Mouse (Mus musculus) testis, adult 2 months (tissue): Measurements from ENCODE around the gene Phrf1.

Experiments used
- CTCF ChIP-seq: fragments of 200-500 bp; IDR thresholded peaks from 2 replicates; pipeline ENCODE4 v1.5.1; 2012; ENCODE audit warnings: low read depth, mild to moderate bottlenecking, inconsistent platforms, low read length, moderate library complexity; ENCODE audit not compliant: control insufficient read depth, insufficient read depth, insufficient replicate concordance
- POLR2A ChIP-seq: fragments of 200-500 bp; IDR thresholded peaks from 2 replicates; pipeline ENCODE4 v1.6.1; 2012; ENCODE audit warnings: low read depth, mild to moderate bottlenecking, inconsistent platforms, low read length, moderate library complexity; ENCODE audit not compliant: control insufficient read depth

DNA sequence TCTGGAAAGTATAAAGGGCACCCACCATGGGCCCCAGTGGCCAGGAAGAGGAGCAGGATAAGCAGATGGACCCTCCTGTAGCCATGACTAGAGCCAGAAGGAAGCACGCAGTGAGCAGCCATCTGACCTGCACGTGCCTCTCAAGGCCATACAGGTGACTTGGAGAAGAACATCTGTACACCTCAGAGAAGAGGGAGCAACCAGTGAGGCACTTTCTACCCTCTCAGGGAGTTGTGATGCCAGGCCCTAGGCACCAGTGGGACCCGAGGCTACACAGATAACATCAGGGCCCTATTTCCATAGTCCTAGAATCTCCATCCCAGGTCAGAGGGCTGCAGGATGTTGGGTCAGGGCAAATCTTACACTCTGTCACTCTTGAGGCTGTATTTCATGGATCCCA, 38.4 kb upstream of the Phrf1 start:
- TF ChIP-seq CTCF (no peak), POLR2A (no peak)
